Mouse (Mus musculus) NIH3T3 (cell line): ENCODE measurements around the gene Olfr782.
"Not testable (repeated sequence)": the region's sequence is repeated elsewhere in the genome, so short reads cannot be mapped to it uniquely, and the experiment has no call there.

Experiments used
- DNase-seq: peaks from one replicate; pipeline ENCODE4 v3.0.0-alpha.2; 2012; ENCODE audit warnings: low read depth

Olfr782 gene

DNA sequence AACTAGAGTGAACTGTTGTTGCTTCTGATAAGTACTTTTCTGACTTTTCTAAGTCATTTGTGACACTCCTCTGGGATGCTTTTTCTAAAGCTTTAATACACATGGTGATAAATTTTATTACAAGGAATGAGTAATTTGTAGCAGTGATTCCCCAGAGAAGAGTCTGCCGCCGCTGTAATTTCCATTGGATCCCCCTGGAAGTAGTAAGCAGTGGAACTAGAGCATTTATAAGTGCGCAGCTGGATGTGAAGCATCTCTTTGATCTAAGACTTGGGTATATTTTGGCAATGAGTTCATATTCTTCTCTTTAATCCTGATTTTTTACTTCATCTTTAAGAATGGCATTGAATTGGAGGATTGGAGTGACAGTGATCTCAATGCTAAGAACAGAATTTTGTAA is at the start of gene Olfr782:
Gene Olfr782, plus strand, starts transcription at position 301 of the 400 bp plus-strand sequence.
- DNase-seq, result no peak

DNA sequence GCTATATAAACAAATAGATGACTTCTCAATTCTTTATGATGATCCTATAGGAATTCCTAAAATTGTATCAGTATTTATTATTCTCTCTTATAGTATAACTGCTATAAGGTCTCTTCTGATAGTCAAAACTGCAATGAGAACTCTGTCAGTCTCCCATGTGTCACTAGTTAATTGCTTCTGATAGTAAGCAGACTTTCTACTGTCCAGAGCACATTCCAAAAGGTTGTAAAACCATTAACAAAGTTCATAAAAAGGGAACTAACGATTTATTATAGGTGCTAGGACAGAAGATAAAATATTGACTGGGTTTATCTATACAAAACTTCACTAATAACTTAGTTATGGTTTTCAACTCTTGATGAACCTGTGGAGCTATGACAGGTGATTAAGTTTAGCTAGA is 35.7 kb upstream of the Olfr782 start:
- not testable (repeated sequence) for DNase-seq

DNA sequence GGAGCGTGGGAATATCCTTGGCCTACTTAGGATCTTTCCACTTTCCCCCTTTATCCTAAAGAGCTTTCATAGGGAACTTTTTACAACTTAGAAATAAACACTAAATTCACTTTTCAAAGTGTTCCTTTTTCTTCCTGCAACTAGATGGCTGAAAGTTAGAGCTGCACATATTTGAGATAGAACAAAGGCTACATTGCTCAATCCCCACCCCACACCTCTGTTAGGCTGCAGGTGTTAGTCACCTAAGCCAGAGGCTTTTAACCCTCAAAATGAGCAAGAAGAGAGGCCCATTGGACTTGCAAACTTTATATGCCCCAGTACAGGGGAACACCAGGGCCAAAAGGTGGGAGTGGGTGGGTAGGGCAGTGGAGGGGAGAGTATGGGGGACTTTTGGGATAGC is 35.1 kb upstream of the Olfr782 start:
- DNase-seq, result not testable (repeated sequence)

DNA sequence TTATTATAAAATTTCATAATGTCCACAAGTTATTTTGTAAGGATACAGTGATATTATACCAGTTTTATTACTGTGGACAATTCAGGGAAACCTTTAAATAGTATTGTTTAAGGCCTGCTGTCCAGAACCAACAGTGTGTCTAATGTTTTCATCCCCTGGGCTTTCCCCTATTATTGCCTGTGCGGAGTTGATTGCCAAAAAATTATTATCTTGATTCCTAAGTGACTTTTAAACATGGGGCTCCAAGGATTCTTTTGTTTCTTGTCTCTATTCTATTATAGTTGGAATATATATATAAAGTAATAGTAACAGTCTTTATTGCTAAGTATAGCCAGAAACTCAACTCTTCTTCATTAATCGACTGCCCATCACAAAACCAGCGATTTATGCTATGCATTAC is 30.8 kb upstream of the Olfr782 start, which contains the start of gene Olfr780:
Gene Olfr780, plus strand, starts transcription at position 301 of the 400 bp plus-strand sequence.
- DNase-seq, result no peak

DNA sequence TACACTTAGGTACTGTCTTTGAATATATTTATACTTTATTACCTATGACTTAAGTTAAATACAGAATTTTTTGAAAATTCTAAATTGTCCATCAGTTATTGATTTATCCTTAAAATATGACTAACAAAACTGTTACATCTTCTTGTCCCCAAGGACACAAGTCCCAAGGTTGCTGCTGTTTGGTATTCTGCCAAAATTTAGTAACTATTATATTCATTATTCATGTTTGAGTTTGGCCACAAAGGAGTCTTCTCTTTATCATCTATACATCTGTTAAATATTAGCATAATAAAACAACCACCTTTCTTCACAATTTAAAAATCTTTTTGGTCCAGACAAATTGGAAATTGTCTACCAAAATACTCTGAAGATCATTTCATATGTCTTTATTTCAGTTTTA is 20.1 kb upstream of the Olfr782 start, which contains the start of gene Olfr781:
Gene Olfr781, plus strand, starts transcription at position 301 of the 400 bp plus-strand sequence.
- DNase-seq, result no peak

DNA sequence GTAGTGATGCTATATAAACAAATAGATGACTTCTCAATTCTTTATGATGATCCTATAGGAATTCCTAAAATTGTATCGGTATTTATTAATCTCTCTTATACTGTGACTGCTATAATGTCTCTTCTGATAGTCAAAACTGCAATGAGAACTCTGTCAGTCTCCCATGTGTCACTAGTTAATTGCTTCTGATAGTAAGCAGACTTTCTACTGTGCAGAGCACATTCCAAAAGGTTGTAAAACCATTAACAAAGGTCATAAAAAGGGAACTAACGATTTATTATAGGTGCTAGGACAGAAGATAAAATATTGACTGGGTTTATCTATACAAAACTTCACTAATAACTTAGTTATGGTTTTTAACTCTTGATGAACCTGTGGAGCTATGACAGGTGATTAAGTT is 3.8 kb downstream of the Olfr782 start:
- not testable (repeated sequence) for DNase-seq

DNA sequence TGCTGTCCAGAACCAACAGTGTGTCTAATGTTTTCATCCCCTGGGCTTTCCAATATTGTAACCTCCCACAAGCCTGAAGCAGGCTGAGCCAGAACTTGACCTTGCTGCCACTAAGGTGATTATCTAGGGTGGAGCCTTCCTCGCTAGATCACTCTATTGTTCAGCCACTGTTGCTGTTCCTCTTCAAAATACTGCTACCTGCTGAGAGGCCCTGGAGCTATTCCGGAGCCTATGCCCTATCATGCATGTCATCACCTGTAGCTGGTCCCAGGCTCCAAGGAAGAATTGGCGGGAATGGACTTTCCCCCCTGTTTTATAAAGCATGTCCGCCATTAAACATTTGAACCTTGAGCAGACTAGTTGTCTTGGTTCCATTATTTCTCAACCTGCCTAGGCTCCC is 7.8 kb downstream of the Olfr782 start:
- not testable (repeated sequence) for DNase-seq

DNA sequence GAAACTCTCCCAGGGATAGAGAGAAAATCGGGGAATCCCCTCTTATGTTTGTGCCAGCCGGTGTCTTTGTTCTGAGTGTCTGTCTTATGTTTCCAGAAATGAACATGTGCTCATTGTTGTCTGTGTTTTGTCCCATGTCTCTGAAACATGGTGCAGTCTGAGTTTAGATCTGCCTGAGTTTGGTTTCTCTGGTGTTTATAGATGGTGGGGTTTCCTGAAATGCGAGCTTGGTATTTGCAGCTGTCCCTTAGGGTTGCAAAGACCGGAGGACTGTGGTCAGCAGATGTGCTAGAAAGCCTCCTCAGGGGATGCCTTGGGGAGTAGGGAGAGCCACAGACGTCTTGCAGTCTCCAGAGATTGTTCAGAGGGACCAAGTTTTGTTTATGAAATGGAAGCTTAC is 8.7 kb downstream of the Olfr782 start:
- DNase-seq, result no peak

DNA sequence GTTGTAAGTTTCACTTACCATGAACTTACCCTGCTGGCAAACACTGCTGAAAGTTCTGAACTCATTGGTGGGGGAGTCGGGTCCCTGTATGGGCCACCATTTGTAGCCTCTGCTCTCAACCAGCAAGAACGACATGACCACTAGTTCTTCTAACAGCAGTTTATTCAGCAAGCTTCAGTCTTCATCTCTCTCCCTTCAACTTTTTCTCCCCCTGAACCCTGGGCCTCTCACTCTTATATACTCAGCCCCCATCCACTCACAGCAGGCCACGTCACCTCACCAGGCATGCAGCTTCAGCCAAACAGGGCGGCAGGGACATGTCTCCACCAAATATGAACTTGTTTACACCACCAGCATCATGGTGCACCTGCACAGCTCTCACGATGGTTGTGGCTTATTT is 25.4 kb downstream of the Olfr782 start:
- peak; percentile 44 for DNase-seq

DNA sequence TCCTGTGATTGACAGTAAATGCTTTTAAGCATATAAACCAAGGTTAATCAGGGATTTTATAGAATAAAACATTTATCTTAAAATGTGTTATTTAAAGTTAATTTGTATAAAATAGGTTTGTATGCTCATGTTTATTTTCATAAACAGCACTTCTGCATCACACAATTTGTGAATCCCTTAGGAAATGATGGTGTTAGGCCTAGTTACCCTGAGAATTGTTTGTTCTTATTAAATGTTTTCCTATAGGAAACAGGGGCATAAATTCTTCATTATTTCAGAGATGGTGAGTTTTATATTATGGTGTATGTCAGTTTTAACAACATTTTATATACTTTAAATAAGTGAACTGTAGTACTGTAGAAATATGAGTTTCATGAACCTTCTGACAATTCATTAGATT is 35.1 kb downstream of the Olfr782 start, which contains the start of gene Olfr784:
Gene Olfr784, plus strand, starts transcription at position 301 of the 400 bp plus-strand sequence.
- DNase-seq, result no peak

DNA sequence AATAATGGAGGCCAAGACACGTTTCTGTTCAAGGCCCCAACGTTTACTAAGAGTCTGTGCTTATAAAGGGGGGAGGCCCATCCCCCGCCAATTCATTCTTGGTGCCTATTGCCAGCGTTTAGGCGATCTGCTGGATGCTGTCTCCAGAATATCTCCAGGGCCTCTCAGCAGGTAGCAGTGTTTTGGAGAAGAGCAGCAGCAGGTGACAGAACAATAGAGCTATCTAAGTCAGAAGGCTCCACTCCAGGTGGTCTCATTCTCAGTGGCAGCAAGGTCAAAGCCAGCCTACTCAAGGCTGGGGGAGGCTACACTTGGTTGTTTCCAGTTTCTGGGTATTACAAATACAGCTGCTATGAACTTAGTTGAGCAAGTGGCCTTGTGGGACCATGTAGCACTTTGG is 52.2 kb downstream of the Olfr782 start:
- no peak for DNase-seq
